Mouse (Mus musculus): ENCODE measurements around the gene Ugt1a6a.
"Not testable (repeated sequence)": the region's sequence is repeated elsewhere in the genome, so short reads cannot be mapped to it uniquely, and the experiment has no call there.

The Ugt1a6a gene

GRCm38 (mm10) chr1:88134457-88135011 is at the start of gene Ugt1a6a:
TSS of gene Ugt1a6a (plus strand) at chr1:88134809.
- not testable (repeated sequence) for DNase-seq

DNA sequence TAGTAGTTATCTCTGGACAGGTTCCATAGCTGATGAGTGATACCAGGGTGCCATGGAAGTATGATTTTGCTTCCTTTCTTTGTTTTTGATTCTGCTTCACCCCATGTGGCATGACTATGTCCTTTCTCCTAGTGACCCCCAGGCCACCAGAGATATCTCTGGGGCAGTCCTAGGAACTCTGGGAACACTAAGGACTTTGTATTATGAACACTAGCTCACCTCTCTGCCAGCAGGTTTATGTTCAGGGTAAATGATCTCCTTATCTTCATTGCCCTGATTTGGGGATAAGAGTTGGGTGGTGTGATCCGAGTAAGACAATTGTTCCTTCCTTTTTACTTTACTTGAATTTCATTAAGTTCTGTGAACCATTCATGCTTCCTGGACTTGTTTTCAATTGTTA is 48.5 kb upstream of the Ugt1a6a start:
- DNase-seq, result no peak

DNA sequence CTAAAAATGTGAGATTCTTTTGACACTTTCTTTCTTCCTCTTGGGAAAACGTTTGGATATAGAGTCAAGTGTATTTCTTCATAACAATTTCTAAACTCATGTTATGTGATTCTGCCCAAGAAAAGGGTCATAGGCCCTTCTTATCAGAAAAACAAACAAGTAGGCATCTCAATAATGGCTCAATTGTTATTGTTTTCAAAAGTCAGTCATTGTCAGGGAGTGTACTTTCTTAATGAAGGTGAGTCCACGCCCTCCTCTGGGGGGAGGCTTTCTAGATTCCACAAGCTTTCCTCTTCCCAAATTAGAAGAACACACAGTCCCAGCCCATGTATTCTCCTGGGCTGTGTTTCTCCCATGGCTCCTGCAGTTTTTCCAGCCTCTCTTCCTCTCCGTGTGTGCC is 47.1 kb upstream of the Ugt1a6a start, which contains the start of gene Ugt1a8:
Gene Ugt1a8 (plus strand): TSS at position 301 of the 400 bp plus-strand sequence.
- no peak for DNase-seq

- no peak for DNase-seq
Observed at GRCm38 (mm10) chr1:88092341-88092740, 42.3 kb upstream of the Ugt1a6a start.

DNA sequence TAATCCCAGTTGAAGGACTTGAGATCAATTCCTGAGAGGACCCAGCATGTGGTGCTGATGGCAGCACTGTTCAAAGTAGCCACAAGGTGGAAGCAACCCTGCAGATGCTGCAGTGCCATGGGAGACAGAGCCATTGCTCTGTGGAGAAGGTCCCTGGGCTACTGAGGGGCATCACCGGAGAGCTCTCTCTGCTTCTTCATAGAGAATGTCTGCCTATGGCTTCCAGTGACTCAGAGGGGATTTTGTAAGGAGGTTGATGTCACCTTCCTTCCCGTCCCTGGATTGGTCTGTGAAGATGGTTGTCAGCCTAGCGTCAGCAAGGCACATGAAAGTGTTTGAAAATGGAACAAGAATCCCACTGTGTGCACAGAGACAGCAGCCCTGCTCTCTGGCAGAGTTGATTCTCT is 40.3 kb upstream of the Ugt1a6a start:
- DNase-seq, result not testable (repeated sequence)

GRCm38 (mm10) chr1:88094941-88095492 is 39.6 kb upstream of the Ugt1a6a start, which contains the start of gene Ugt1a7c:
TSS of gene Ugt1a7c (plus strand) at chr1:88095062.
- DNase-seq, result no peak

DNA sequence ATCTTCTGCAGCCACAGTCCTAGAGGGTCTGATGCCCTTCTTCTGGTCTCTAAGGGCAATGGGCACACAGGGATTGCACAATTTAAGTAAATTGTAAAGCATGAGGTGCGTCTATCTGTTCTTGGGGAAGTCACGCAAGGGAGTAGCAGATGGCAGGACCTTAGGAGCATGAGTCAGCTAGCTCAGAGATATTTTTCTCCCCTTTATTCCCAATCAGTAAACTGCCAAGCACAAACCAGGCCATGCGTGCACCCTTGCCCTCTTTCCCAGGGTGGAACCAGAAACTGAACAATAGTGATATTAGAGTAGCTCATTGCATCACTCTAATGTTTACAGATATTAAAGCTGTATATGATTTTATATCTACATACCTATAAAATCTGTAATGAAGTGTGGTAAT is 36.1 kb upstream of the Ugt1a6a start:
- not testable (repeated sequence) for DNase-seq

GRCm38 (mm10) chr1:88099691-88100090 is 34.9 kb upstream of the Ugt1a6a start:
- not testable (repeated sequence) for DNase-seq

DNA sequence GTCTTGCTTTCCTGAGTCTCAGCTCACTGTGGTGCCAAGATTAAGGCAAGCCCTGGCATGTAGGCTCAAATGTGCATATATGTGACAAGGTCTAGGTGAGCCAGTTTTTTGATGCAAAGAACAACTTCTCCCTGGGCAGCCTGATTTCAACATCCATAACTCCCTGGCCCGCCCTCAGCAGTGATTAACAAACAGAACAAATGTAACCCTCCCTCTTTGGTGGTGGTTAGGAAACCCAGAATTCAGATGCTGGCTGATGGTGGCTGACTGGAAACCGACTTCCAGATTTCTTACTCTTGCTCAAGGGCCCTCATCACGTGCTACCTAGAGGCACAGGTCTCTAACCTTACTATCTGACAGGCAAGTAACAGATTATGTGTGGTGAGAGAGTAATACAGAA is 31.6 kb upstream of the Ugt1a6a start, which contains the start of gene Ugt1a6b:
Gene Ugt1a6b (plus strand): TSS at position 234 of the 400 bp plus-strand sequence.
- not testable (repeated sequence) for DNase-seq

GRCm38 (mm10) chr1:88103697-88104468 is 30.7 kb upstream of the Ugt1a6a start:
- not testable (repeated sequence) for DNase-seq

GRCm38 (mm10) chr1:88104667-88105430 is 29.8 kb upstream of the Ugt1a6a start:
- DNase-seq, result no peak

DNA sequence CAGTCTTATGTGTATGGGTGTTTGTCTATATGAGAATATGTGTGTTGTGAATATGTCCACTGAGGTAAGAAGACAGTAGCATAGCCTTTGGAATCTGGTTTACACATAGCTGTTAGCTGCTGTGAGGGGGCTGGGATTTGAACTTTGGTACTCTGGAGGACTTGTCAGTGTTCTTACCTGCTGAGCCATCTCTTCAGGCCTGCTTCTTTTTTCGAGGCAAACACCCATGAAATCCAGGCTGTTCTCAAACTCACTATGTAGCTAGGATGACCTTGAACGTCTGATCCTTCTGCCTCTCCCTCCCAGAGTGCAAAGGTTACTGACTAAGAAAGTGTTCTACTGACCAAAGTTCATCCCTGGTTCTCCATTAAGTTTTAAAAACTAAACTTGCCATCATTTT is 29.0 kb upstream of the Ugt1a6a start:
- no peak for DNase-seq

- not testable (repeated sequence) for DNase-seq
Observed at GRCm38 (mm10) chr1:88109027-88109557, 25.5 kb upstream of the Ugt1a6a start.

DNA sequence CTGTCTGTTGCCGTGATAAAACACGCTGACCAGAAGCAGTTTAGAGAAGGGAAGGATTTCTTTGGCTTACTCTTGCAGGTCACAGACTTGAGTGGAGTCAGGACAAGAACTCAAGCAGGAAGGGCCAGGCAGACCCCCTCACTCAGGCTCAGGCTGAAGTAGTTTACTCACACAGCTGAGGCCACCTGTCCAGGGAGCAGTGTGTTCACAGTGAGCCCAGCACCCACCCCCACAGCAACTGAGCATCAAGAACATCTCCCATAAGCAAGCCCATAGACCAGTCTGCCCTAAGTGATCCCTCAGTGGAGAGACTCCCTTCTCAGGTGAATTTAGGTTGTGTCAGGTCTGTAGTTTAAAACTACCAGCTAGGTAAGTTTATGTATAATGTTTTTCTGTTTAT is 25.0 kb upstream of the Ugt1a6a start:
- not testable (repeated sequence) for DNase-seq

- not testable (repeated sequence) for DNase-seq
Observed at GRCm38 (mm10) chr1:88112769-88113168, 21.8 kb upstream of the Ugt1a6a start.

- not testable (repeated sequence) for DNase-seq
Observed at GRCm38 (mm10) chr1:88120550-88120949, 14.1 kb upstream of the Ugt1a6a start.

GRCm38 (mm10) chr1:88121521-88121920 is 13.1 kb upstream of the Ugt1a6a start:
- DNase-seq, result peak; percentile 5

- not testable (repeated sequence) for DNase-seq
Observed at GRCm38 (mm10) chr1:88125827-88126360, 8.7 kb upstream of the Ugt1a6a start.

GRCm38 (mm10) chr1:88129091-88129490 is 5.5 kb upstream of the Ugt1a6a start:
- DNase-seq, result not testable (repeated sequence)

- DNase-seq, result not testable (repeated sequence)
Observed at GRCm38 (mm10) chr1:88130223-88130622, 4.4 kb upstream of the Ugt1a6a start.

GRCm38 (mm10) chr1:88133908-88134456 is 627 bp upstream of the Ugt1a6a start:
- DNase-seq, result no peak

Measured in thymus, postnatal 14 days (tissue).